Mouse (Mus musculus): ENCODE measurements around the gene Fbxl5. TPM values are rescaled to one million over a fixed set of nuclear protein-coding genes. Genes with fewer than 3 reads are reported as not detected.

Fbxl5 gene
- polyA plus RNA-seq, 1 experiment from 2014 or later = 93.6 TPM

- 41% methylated on average over 3 of the region's 3 CpGs for WGBS
- Histone ChIP-seq H3K4me3 (ENCODE audit: low read depth, low read length) (no peak overlapping the region), H3K27ac (ENCODE audit: low read depth, low read length) (no peak overlapping the region), H3K27me3 (replicated peaks; ENCODE audit: control insufficient read depth, insufficient read depth, low read length) (no peaks in the 10 kb centered on the region), H3K9me3 (ENCODE audit: control insufficient read depth) (no peaks in the 10 kb centered on the region), H3K4me2 (replicated peaks; ENCODE audit: low read depth) (no peak overlapping the region), H3K36me3 (ENCODE audit: control insufficient read depth, insufficient read depth) (peaks cover 22% of the 10 kb centered on the region), H3K9ac (ENCODE audit: low read depth, low read length) (no peak overlapping the region), H3K4me1 (replicated peaks; ENCODE audit: control insufficient read depth, insufficient read depth, low read length) (no peaks in the 10 kb centered on the region; the same call in 1 of the 2 replicates)
- no peak for TF ChIP-seq CTCF (IDR thresholded peaks at IDR 0.05; ENCODE audit: low read depth)
- ATAC-seq = peak; percentile 60; the same call in 1 of the 2 replicates
Measured at GRCm38 (mm10) chr5:43771555-43771954, 49.9 kb downstream of the Fbxl5 start.

- Histone ChIP-seq H3K4me3 (ENCODE audit: low read depth, low read length) (no peak overlapping the region), H3K36me3 (ENCODE audit: control insufficient read depth, insufficient read depth) (peaks cover 28% of the 10 kb centered on the region), H3K4me2 (replicated peaks; ENCODE audit: low read depth) (no peak overlapping the region), H3K9me3 (ENCODE audit: control insufficient read depth) (no peaks in the 10 kb centered on the region), H3K9ac (ENCODE audit: low read depth, low read length) (no peak overlapping the region), H3K4me1 (replicated peaks; ENCODE audit: control insufficient read depth, insufficient read depth, low read length) (no peaks in the 10 kb centered on the region), H3K27me3 (replicated peaks; ENCODE audit: control insufficient read depth, insufficient read depth, low read length) (no peaks in the 10 kb centered on the region), H3K27ac (ENCODE audit: low read depth, low read length) (no peak overlapping the region)
- no peak for ATAC-seq
- no peak for TF ChIP-seq CTCF (IDR thresholded peaks at IDR 0.05; ENCODE audit: low read depth)
- WGBS = 76% methylated on average over 3 of the region's 3 CpGs
Measured at GRCm38 (mm10) chr5:43770618-43771354, 50.7 kb downstream of the Fbxl5 start.

GRCm38 (mm10) chr5:43749092-43749491 lies 72.3 kb downstream of the Fbxl5 start:
- Histone ChIP-seq H3K4me3 (ENCODE audit: low read depth, low read length) (no peak overlapping the region), H3K9ac (ENCODE audit: low read depth, low read length) (no peak overlapping the region), H3K27ac (ENCODE audit: low read depth, low read length) (no peak overlapping the region), H3K36me3 (ENCODE audit: control insufficient read depth, insufficient read depth) (peaks cover 29% of the 10 kb centered on the region), H3K27me3 (replicated peaks; ENCODE audit: control insufficient read depth, insufficient read depth, low read length) (no peaks in the 10 kb centered on the region), H3K4me1 (replicated peaks; ENCODE audit: control insufficient read depth, insufficient read depth, low read length) (no peaks in the 10 kb centered on the region), H3K9me3 (ENCODE audit: control insufficient read depth) (no peaks in the 10 kb centered on the region), H3K4me2 (replicated peaks; ENCODE audit: low read depth) (no peak overlapping the region)
- 81% methylated on average over 3 of the region's 3 CpGs for WGBS
- ATAC-seq = no peak
- TF ChIP-seq CTCF (IDR thresholded peaks at IDR 0.05; ENCODE audit: low read depth) = peak; percentile 44; the same call in 1 of the 2 replicates

- H3K36me3 ChIP-seq (ENCODE audit: control insufficient read depth, insufficient read depth) = peaks cover 27% of the 10 kb centered on the region
- no peaks in the 10 kb centered on the region for H3K9me3 ChIP-seq (ENCODE audit: control insufficient read depth)
- TF ChIP-seq CTCF (IDR thresholded peaks at IDR 0.05; ENCODE audit: low read depth) = no peak
- H3K4me2 ChIP-seq (replicated peaks; ENCODE audit: low read depth) = no peak overlapping the region
- ATAC-seq = no peak
- no peak overlapping the region for H3K9ac ChIP-seq (ENCODE audit: low read depth, low read length)
- no peak overlapping the region for H3K4me3 ChIP-seq (ENCODE audit: low read depth, low read length)
- H3K27ac ChIP-seq (ENCODE audit: low read depth, low read length) = no peak overlapping the region
- H3K27me3 ChIP-seq (replicated peaks; ENCODE audit: control insufficient read depth, insufficient read depth, low read length) = no peaks in the 10 kb centered on the region
- 71% methylated on average over 4 of the region's 4 CpGs for WGBS
- H3K4me1 ChIP-seq (replicated peaks; ENCODE audit: control insufficient read depth, insufficient read depth, low read length) = no peaks in the 10 kb centered on the region
Measured at GRCm38 (mm10) chr5:43748039-43748438, 73.4 kb downstream of the Fbxl5 start.

GRCm38 (mm10) chr5:43745156-43745555 lies 76.3 kb downstream of the Fbxl5 start:
- H3K36me3 ChIP-seq (ENCODE audit: control insufficient read depth, insufficient read depth) = peaks cover 22% of the 10 kb centered on the region
- H3K4me2 ChIP-seq (replicated peaks; ENCODE audit: low read depth) = no peak overlapping the region
- H3K4me1 ChIP-seq (replicated peaks; ENCODE audit: control insufficient read depth, insufficient read depth, low read length) = no peaks in the 10 kb centered on the region
- no peak for TF ChIP-seq CTCF (IDR thresholded peaks at IDR 0.05; ENCODE audit: low read depth)
- no peak overlapping the region for H3K9ac ChIP-seq (ENCODE audit: low read depth, low read length)
- H3K27me3 ChIP-seq (replicated peaks; ENCODE audit: control insufficient read depth, insufficient read depth, low read length) = no peaks in the 10 kb centered on the region
- H3K9me3 ChIP-seq (ENCODE audit: control insufficient read depth) = no peaks in the 10 kb centered on the region
- ATAC-seq = no peak
- H3K27ac ChIP-seq (ENCODE audit: low read depth, low read length) = no peak overlapping the region
- 56% methylated on average over 5 of the region's 5 CpGs for WGBS
- no peak overlapping the region for H3K4me3 ChIP-seq (ENCODE audit: low read depth, low read length)

GRCm38 (mm10) chr5:43744187-43744586 lies 77.3 kb downstream of the Fbxl5 start:
- Histone ChIP-seq H3K27ac (ENCODE audit: low read depth, low read length) (no peak overlapping the region), H3K4me2 (replicated peaks; ENCODE audit: low read depth) (no peak overlapping the region), H3K36me3 (ENCODE audit: control insufficient read depth, insufficient read depth) (peaks cover 14% of the 10 kb centered on the region; the same call in 1 of the 2 replicates), H3K4me3 (ENCODE audit: low read depth, low read length) (no peak overlapping the region), H3K4me1 (replicated peaks; ENCODE audit: control insufficient read depth, insufficient read depth, low read length) (no peaks in the 10 kb centered on the region), H3K9ac (ENCODE audit: low read depth, low read length) (no peak overlapping the region), H3K27me3 (replicated peaks; ENCODE audit: control insufficient read depth, insufficient read depth, low read length) (no peaks in the 10 kb centered on the region), H3K9me3 (ENCODE audit: control insufficient read depth) (no peaks in the 10 kb centered on the region)
- no peak for ATAC-seq
- TF ChIP-seq CTCF (IDR thresholded peaks at IDR 0.05; ENCODE audit: low read depth) = no peak
- WGBS = 81% methylated on average over 1 of the region's 1 CpGs

All from intestine, postnatal 0 days (tissue).